Mouse (Mus musculus): Measurements from ENCODE around the gene Exoc4. TPM values are rescaled to one million over a fixed set of nuclear protein-coding genes. Genes with fewer than 3 reads are reported as not detected.

The Exoc4 gene
- polyA plus RNA-seq, 1 experiment from 2014 or later: 36.1 TPM

Other genes with a start within 250 kb of the Exoc4 start
- gene Chchd3, start 188.8 kb upstream of the Exoc4 start, polyA plus RNA-seq (2014; fragmentation: Nextera tagmentation; extraction: Ambion mirVana): 176 and 182 TPM in 2 replicates